Mouse (Mus musculus) G1E-ER4 (cell line): ENCODE measurements around the gene Dcaf8. TPM values are rescaled to one million over a fixed set of nuclear protein-coding genes. Genes with fewer than 3 reads are reported as not detected.

Experiments used
- GATA1 ChIP-seq: IDR thresholded peaks from one replicate; pipeline ENCODE4 v1.8.0; 2012; ENCODE audit warnings: low read length, inconsistent platforms
- polyA plus RNA-seq: library from polyadenylated mRNA; stranded (reverse); fragments of >175 nt; gene quantifications from 2 replicates; pipeline ENCODE4 v1.2.3, GENCODE M21; 2012

Gene Dcaf8
- polyA plus RNA-seq, 1 experiment, result 57.7 TPM

DNA sequence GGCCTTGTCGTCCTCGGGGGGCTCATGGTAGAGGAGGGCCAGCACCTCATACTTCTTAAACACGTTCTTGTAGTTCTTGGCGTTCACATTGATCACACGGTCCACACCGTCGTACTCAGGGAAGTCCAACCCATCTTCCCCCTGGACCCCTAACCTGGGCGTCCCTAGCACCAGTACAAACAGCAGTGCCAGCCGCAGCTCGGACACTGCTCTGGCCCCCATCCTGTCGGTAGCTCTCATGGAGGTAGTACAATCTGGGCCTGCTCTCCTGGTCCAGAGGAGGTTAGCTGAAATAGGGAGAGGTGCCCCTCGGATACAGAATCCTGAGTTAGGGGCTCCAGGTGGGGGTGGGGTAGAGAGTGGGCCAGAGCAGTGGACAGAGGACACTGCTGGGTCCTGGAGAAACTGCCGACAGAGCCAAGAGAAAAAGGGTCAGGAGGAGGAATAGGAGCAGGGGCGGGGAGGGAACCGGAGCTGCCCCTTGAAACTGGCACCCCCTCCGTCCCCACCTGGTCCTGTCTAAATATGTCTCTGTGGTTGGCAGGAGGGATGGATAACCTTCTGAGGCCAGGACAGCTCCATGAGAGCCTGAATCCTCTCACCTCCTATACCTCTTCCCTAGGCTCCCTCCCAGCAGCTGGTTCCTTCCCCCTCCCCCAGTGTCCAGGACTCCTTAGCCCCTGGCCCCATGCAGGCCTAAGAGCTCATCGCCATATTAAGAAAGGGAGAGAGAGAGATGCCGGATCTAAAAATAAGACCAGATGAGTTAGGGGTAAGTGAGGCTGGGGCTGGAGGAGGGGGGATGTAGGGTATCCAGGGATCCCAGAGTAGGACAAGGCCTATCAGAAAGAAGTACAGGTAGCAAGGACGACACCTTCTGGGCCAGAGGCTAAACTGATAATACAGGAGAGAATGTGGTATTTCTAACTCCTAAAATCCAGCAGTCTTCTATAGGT is 71.8 kb downstream of the Dcaf8 start, which contains the start of gene Casq1:
TSS of gene Casq1 (minus strand) at position 418 of the 956 bp plus-strand sequence.
- TF ChIP-seq GATA1, result no peak

DNA sequence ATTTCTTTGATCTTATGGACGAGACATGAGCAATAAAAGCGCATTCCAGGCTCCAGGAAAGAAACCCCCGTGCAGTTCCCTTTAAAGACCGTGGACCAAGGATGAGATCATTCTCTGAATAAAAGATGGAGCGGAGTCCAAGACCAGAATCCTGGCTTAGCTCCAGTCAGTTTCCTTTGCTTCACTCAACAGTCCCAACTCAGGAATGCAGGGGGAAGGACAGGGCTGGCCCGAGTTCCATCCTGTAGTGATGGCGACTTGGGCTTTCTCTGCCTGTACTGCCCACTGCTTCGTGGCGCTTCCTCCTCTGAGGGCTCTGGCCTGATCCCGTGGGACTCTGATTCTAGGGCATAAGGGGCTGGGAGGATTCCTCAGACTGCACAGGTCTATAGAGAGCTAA is 72.5 kb downstream of the Dcaf8 start:
- TF ChIP-seq GATA1, result no peak

DNA sequence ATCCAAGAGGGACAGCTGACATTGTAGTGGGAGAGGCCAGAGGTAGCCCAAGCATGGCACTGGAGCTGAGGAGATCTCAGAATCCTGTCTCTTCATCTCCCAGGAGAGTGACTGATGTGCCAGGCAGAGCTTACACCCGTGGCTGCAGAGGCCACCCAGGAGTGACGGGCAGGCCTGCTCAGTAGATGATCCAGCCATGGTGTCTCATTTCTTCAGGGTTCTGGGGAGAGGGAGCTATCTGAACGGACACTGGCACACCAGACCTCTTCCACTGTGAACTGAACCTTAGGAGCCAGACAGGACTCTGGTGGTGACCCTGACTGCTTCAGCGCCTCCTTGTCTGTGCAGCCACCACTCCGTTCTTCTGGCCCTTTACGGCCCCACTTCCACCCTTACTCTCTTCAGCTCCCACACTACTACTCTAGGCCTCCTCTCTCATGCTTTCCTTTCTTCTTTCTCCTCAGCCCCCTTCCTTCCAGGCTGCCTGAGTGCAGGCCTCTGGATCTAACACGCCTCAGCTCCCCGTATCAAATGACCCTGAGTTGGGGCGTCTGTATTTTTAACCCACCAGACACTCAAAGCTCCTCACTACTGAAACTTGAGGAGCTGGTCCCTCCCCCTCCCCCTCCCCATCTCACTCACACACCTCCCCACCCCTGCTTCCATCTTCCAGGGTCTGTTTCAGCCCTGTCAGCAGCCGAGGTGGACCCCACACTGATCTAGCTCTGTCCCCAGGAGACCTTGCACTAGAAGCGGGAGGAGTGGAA is 73.6 kb downstream of the Dcaf8 start:
- TF ChIP-seq GATA1, result no peak

DNA sequence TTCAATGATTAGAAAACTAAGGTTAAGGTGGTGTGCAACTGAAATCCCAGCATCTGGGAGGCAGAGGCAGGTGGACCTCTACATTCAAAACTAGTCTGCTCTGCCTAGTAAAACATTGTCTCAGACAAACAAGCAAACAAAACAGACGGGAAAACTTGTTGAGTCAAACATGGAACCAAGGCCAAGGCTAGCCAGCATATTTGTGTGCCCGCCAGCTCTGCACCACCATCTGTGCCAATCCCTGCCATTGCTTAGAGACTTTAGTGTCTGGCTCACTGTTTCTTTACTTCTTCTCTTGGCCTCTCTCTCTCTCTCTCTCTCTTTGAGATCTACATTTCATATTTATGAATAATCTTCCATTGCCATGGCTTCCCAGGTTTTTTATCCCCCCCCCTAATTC is 80.3 kb downstream of the Dcaf8 start:
- TF ChIP-seq GATA1, result no peak

DNA sequence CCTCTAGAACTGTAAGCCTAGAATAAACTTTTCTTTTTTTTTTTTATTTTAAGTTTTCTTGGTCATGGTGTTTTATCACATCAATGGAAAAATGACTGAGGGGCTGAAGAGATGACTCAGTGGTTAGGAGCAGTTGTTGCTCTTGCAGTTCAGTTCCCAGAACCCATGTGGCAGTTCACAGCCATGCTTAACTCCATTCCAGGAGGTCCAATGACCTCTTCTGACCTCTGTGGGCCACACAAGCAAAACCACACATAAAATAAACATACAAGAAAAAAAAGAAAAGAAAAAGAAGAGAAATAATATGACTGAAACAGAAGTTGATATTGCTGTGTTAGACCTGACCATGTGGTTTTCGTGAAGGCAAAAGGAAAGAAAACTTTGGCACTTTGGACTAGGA is 81.3 kb downstream of the Dcaf8 start:
- no peak for TF ChIP-seq GATA1

DNA sequence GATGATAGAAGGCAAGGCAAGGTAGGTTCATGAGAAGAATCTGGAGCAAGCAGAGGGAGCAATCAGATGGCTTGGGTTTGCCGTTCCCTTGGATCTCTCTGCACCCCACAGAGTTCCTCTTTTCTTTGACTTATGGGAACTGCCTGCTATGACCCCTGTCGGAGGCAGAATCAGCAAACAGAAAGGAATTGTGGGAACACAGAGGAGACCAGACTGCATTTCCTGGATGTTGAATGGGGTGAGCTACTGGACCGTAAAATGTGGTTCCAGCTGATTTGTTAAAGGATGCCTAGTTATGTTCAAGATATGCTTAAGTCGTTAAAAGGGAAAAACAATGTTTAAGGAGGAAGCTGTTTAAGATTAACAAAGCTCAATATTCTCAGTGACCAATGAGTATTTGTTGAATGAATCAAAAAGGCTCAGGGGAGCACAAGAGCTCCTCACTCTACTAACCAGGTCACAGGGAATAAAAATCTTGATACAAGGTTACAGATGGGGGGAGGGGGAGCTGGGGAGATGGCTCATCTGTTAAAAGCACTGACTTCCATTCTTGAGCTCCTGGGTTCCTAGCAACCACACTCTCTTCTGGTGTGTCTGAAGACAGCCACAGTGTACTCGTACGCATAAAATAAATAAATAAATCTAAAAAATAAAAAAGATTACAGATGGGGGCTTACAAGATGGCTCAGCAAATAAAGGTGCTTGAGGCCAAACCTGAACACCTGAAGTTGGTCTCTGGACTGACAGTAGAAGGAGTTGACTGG is 93.2 kb downstream of the Dcaf8 start:
- TF ChIP-seq GATA1, result no peak

DNA sequence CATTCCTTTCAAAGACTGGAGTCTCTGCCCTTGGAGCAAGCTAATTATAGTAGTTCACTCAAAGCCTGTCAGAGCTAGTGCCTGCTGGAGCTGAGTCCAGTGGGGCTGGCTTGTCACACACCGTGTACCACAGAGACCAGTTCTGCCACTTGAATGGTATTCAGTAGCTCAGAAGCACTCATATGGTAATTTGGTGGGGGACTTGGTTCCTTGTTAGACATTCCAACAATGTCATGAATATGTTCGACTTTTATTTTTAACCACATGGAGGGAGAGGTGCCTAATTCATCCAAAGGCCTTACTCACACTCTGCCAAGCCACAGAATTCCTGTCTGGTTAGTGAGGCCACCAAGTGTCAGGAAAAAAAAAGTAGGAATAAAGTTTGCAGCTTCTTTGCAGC is 94.5 kb downstream of the Dcaf8 start:
- TF ChIP-seq GATA1, result no peak

DNA sequence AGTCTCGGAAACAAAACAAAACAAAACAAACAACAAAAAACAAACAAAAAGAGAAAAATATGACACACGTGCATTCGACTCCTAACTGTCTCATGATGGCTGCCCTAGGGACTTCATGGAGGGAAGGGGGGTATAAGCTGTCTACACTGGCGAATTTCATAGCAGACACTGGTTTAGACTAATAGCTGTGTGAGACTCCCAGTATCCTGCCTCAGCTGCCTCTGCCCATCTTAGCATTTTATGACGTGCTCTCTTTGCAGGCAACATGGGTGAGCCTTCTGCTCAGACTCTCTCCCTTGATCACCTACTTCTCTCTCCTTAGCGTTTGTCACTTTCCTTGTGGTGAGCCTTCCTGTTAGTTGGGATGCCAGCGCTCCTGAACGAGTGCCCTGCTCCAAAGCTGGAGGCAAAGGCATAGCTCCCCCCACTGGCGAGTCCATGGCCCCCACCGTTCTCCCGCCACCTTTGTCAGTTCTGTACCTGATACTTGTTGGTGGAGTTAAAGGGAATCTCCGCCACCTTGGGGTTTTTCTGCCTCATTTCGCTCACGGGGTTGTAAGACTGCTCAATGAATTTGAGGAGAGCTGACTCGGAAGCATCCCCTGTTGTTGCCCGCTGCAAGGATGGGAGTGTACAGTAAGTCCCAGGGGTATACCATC is 95.8 kb downstream of the Dcaf8 start:
- TF ChIP-seq GATA1, result no peak

Other genes with a start within 250 kb of the Dcaf8 start
- not detected in 2 replicates for gene Slamf6, start 230.6 kb upstream of the Dcaf8 start, polyA plus RNA-seq
- not detected in 2 replicates for gene Vangl2, start 119.6 kb upstream of the Dcaf8 start, polyA plus RNA-seq
- not detected in 2 replicates for gene Nhlh1, start 90.5 kb upstream of the Dcaf8 start, polyA plus RNA-seq
- gene Copa, start 65.6 kb upstream of the Dcaf8 start, polyA plus RNA-seq, result 33.9 and 43.9 TPM in 2 replicates
- 3.7 and 3.9 TPM in 2 replicates for gene Ncstn, start 65.3 kb upstream of the Dcaf8 start, polyA plus RNA-seq
- 9.8 and 29.7 TPM in 2 replicates for gene Pex19, start 21.3 kb upstream of the Dcaf8 start, polyA plus RNA-seq
- 3.0 and 3.4 TPM in 2 replicates for gene Pea15a, start 58.7 kb downstream of the Dcaf8 start, polyA plus RNA-seq
- gene Casq1, start 71.8 kb downstream of the Dcaf8 start, polyA plus RNA-seq, result not detected in 2 replicates
- gene Atp1a4, start 110.3 kb downstream of the Dcaf8 start, polyA plus RNA-seq, result not detected in 2 replicates
- 79.6 and 93.7 TPM in 2 replicates for gene Igsf8, start 113.6 kb downstream of the Dcaf8 start, polyA plus RNA-seq
- not detected in 2 replicates for gene Atp1a2, start 150.0 kb downstream of the Dcaf8 start, polyA plus RNA-seq
- gene Kcnj9, start 181.2 kb downstream of the Dcaf8 start, polyA plus RNA-seq, result not detected in 2 replicates
- not detected in 2 replicates for gene Kcnj10, start 193.1 kb downstream of the Dcaf8 start, polyA plus RNA-seq
- gene Pigm, start 228.5 kb downstream of the Dcaf8 start, polyA plus RNA-seq, result 10.6 and 13.0 TPM in 2 replicates